Mouse (Mus musculus): ENCODE data around the gene Chrnb2. TPM values are rescaled to one million over a fixed set of nuclear protein-coding genes. Genes with fewer than 3 reads are reported as not detected.

Chrnb2 gene
- total and polyA plus RNA-seq, 3 experiments = 0.14 to 0.35 (median 0.16) TPM

GRCm38 (mm10) chr3:89722032-89722431 is 42.4 kb downstream of the Chrnb2 start:
- no peak for DNase-seq
- TF ChIP-seq POLR2A (IDR thresholded peaks at IDR 0.05; ENCODE audit: insufficient read depth, low read depth, low read length) (no peak), EP300 (IDR thresholded peaks at IDR 0.05; ENCODE audit: insufficient read depth, low read depth, low read length) (no peak), CTCF (IDR thresholded peaks at IDR 0.05) (no peak)
- no peaks in the 10 kb centered on the region for H3K79me2 ChIP-seq (replicated peaks; ENCODE audit: control insufficient read depth, insufficient read depth, low read length)
- no peak overlapping the region for H3K27ac ChIP-seq
- H3K4me3 ChIP-seq = no peak overlapping the region
- no peaks in the 10 kb centered on the region; the same call in 1 of the 2 replicates for H3K4me1 ChIP-seq (ENCODE audit: control insufficient read depth, insufficient read depth, low read length)
- no peak overlapping the region for H3K9ac ChIP-seq (ENCODE audit: low read depth, low read length)
- H3K27me3 ChIP-seq (ENCODE audit: control insufficient read depth, insufficient read depth, low read length) = no peaks in the 10 kb centered on the region
- intact Hi-C loops (cut with DNase I) = no loop called here
- no peaks in the 10 kb centered on the region for H3K36me3 ChIP-seq (ENCODE audit: control insufficient read depth, insufficient read depth, low read length)

- no peaks in the 10 kb centered on the region for H3K27me3 ChIP-seq (ENCODE audit: control insufficient read depth, insufficient read depth, low read length)
- H3K4me1 ChIP-seq (ENCODE audit: control insufficient read depth, insufficient read depth, low read length) = no peaks in the 10 kb centered on the region
- 36% methylated on average over 6 of the region's 6 CpGs for WGBS
- H3K27ac ChIP-seq = no peak overlapping the region
- TF ChIP-seq CTCF (IDR thresholded peaks at IDR 0.05) = no peak
- no peak for TF ChIP-seq EP300 (IDR thresholded peaks at IDR 0.05; ENCODE audit: insufficient read depth, low read depth, low read length)
- intact Hi-C loops (cut with DNase I) = no loop called here
- H3K79me2 ChIP-seq (replicated peaks; ENCODE audit: control insufficient read depth, insufficient read depth, low read length) = no peaks in the 10 kb centered on the region
- no peak for DNase-seq
- peak overlapping the region; percentile 87 for H3K4me3 ChIP-seq
- H3K36me3 ChIP-seq (ENCODE audit: control insufficient read depth, insufficient read depth, low read length) = no peaks in the 10 kb centered on the region; the same call in 1 of the 2 replicates
- H3K9ac ChIP-seq (ENCODE audit: low read depth, low read length) = no peak overlapping the region
Measured at GRCm38 (mm10) chr3:89715967-89716256, 48.5 kb downstream of the Chrnb2 start.

GRCm38 (mm10) chr3:89715207-89715966 is 49.0 kb downstream of the Chrnb2 start:
- Histone ChIP-seq H3K36me3 (ENCODE audit: control insufficient read depth, insufficient read depth, low read length) (no peaks in the 10 kb centered on the region; the same call in 1 of the 2 replicates), H3K4me3 (peak overlapping the region; percentile 87), H3K79me2 (replicated peaks; ENCODE audit: control insufficient read depth, insufficient read depth, low read length) (no peaks in the 10 kb centered on the region), H3K4me1 (ENCODE audit: control insufficient read depth, insufficient read depth, low read length) (no peaks in the 10 kb centered on the region), H3K27ac (peak overlapping the region; percentile 63), H3K27me3 (ENCODE audit: control insufficient read depth, insufficient read depth, low read length) (no peaks in the 10 kb centered on the region), H3K9ac (ENCODE audit: low read depth, low read length) (peak overlapping the region; percentile 80)
- TF ChIP-seq EP300 (IDR thresholded peaks at IDR 0.05; ENCODE audit: insufficient read depth, low read depth, low read length) (no peak), CTCF (IDR thresholded peaks at IDR 0.05) (no peak), POLR2A (IDR thresholded peaks at IDR 0.05; ENCODE audit: insufficient read depth, low read depth, low read length) (0 out of 2 replicates have a peak, but pooled peaks have one; percentile 3)
- DNase-seq = peak; percentile 53 to 64
- intact Hi-C loops (cut with DNase I) = no loop called here
- WGBS = 3% methylated on average over 59 of the region's 59 CpGs

- Histone ChIP-seq H3K27ac (peak within 1 kb of the TSS; percentile 63), H3K4me3 (peak within 1 kb of the TSS; percentile 87), H3K9ac (ENCODE audit: low read depth, low read length) (peak within 1 kb of the TSS; percentile 80), H3K36me3 (ENCODE audit: control insufficient read depth, insufficient read depth, low read length) (no peaks in the 10 kb centered on the region; the same call in 1 of the 2 replicates), H3K4me1 (ENCODE audit: control insufficient read depth, insufficient read depth, low read length) (no peaks in the 10 kb centered on the region), H3K27me3 (ENCODE audit: control insufficient read depth, insufficient read depth, low read length) (no peaks in the 10 kb centered on the region), H3K79me2 (replicated peaks; ENCODE audit: control insufficient read depth, insufficient read depth, low read length) (no peaks in the 10 kb centered on the region)
- intact Hi-C loops (cut with DNase I) = loop anchor here (1.0 kb wide), 1 partner anchor 58 kb away; no protein-coding TSS in a partner anchor
- TF ChIP-seq EP300 (IDR thresholded peaks at IDR 0.05; ENCODE audit: insufficient read depth, low read depth, low read length) (no peak), POLR2A (IDR thresholded peaks at IDR 0.05; ENCODE audit: insufficient read depth, low read depth, low read length) (peak; percentile 35; the same call in 1 of the 2 replicates), CTCF (IDR thresholded peaks at IDR 0.05) (peak; percentile 90)
- 5% methylated on average over 28 of the region's 28 CpGs for WGBS
- peak; percentile 72 to 79 for DNase-seq
Measured at GRCm38 (mm10) chr3:89714359-89715206, 49.8 kb downstream of the Chrnb2 start, which contains the start of gene Adar. Gene Adar (plus strand): TSS chr3:89715022.

GRCm38 (mm10) chr3:89704064-89704463 is 60.4 kb downstream of the Chrnb2 start:
- no peaks in the 10 kb centered on the region for H3K79me2 ChIP-seq (replicated peaks; ENCODE audit: control insufficient read depth, insufficient read depth, low read length)
- H3K27me3 ChIP-seq (ENCODE audit: control insufficient read depth, insufficient read depth, low read length) = no peaks in the 10 kb centered on the region
- H3K27ac ChIP-seq = no peak overlapping the region
- H3K9ac ChIP-seq (ENCODE audit: low read depth, low read length) = no peak overlapping the region
- DNase-seq = no peak
- intact Hi-C loops (cut with DNase I) = no loop called here
- H3K4me3 ChIP-seq = no peak overlapping the region
- 68% methylated on average over 6 of the region's 6 CpGs for WGBS
- H3K36me3 ChIP-seq (ENCODE audit: control insufficient read depth, insufficient read depth, low read length) = no peaks in the 10 kb centered on the region
- no peaks in the 10 kb centered on the region for H3K4me1 ChIP-seq (ENCODE audit: control insufficient read depth, insufficient read depth, low read length)
- TF ChIP-seq POLR2A (IDR thresholded peaks at IDR 0.05; ENCODE audit: insufficient read depth, low read depth, low read length) (no peak), EP300 (IDR thresholded peaks at IDR 0.05; ENCODE audit: insufficient read depth, low read depth, low read length) (no peak), CTCF (IDR thresholded peaks at IDR 0.05) (no peak)

Measured in heart, adult 2 months (tissue).